Mouse (Mus musculus): ENCODE measurements around the gene Erich6.

DNA sequence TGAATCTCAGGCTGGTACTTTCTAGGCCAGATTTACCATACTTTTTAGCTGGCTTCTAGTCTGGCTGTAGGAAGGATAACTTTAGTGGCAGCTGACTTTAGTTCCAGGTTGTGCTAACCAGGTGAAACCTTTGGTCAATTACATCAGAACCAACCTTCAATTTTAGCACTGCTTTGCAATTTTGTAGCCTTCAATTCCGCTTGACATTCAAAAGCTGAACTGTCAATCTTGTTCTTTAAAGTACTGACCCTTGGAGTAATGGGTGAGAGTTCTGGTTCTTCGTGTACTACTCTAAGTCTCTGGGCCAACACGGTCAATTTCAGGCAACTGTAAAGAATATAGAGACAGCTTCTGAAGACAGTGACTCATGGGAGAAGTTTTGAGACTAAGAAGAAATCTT is 48.4 kb upstream of the Erich6 start:
- TF ChIP-seq POLR2A (IDR thresholded peaks at IDR 0.05; ENCODE audit: insufficient read length, low read depth) = no peak
- no peak for TF ChIP-seq USF1 (IDR thresholded peaks at IDR 0.05; ENCODE audit: low read depth)
- TF ChIP-seq CEBPB (IDR thresholded peaks at IDR 0.05; ENCODE audit: insufficient read depth, poor library complexity, severe bottlenecking) = no peak
- no peak for TF ChIP-seq MAX (IDR thresholded peaks at IDR 0.05; ENCODE audit: low read depth)
- no peak for TF ChIP-seq E2F4 (IDR thresholded peaks at IDR 0.05; ENCODE audit: insufficient read depth)
- TF ChIP-seq TCF12 (IDR thresholded peaks at IDR 0.05; ENCODE audit: insufficient read depth, poor library complexity, severe bottlenecking) = no peak
